Mouse (Mus musculus) left cerebral cortex, postnatal 25 days (tissue): ENCODE data around the gene Lsamp. TPM values are rescaled to one million over a fixed set of nuclear protein-coding genes. Genes with fewer than 3 reads are reported as not detected.
A peak's percentile ranks its signal among the peaks of the same experiment; 100 is the strongest.

Source experiments
- DNase-seq, 2 experiments: peaks; one replicate each; pipeline ENCODE4 v3.0.0; 2022; ENCODE audit warnings: low spot score in 2 of 2, mixed read lengths in 1 of 2
- intact Hi-C: fragments of 180-260 bp; cut with DNase I; formaldehyde crosslinking; loops from one replicate; pipeline ENCODE4 v1.15.1; 2025
- total RNA-seq, 2 experiments: library from RNA; stranded (reverse); gene quantifications; 2 replicates each; pipeline ENCODE4 v1.2.3; 2021

Gene Lsamp
- total RNA-seq, 2 experiments from 2014 or later, result 232 to 262 TPM

- DNase-seq, result no peak
- intact Hi-C loops, result no loop called here
Measured at GRCm38 (mm10) chr16:41383702-41384101, 1399.5 kb downstream of the Lsamp start.

- DNase-seq, result no peak
- intact Hi-C loops, result no loop called here
Measured at GRCm38 (mm10) chr16:41384288-41384687, 1400.1 kb downstream of the Lsamp start.

GRCm38 (mm10) chr16:41408850-41409249 lies 1424.7 kb downstream of the Lsamp start:
- DNase-seq, result no peak
- intact Hi-C loops, result no loop called here

GRCm38 (mm10) chr16:41410671-41411070 lies 1426.5 kb downstream of the Lsamp start:
- intact Hi-C loops, result no loop called here
- DNase-seq, result no peak

- intact Hi-C loops, result no loop called here
- DNase-seq, result peak in 1 of 2 experiments; percentile 54
Measured at GRCm38 (mm10) chr16:41417363-41417762, 1433.2 kb downstream of the Lsamp start.

- DNase-seq, result no peak
- intact Hi-C loops, result no loop called here
Measured at GRCm38 (mm10) chr16:41467391-41467790, 1483.2 kb downstream of the Lsamp start.

GRCm38 (mm10) chr16:41478694-41479093 lies 1494.5 kb downstream of the Lsamp start:
- no peak for DNase-seq
- intact Hi-C loops, result no loop called here

- no peak for DNase-seq
Measured at GRCm38 (mm10) chr16:41481832-41482231, 1497.7 kb downstream of the Lsamp start.

GRCm38 (mm10) chr16:41510915-41511552 lies 1526.9 kb downstream of the Lsamp start:
- DNase-seq, result no peak
- intact Hi-C loops, result loop anchor here (10.0 kb wide), 1 partner anchor 256 kb away; no protein-coding TSS in a partner anchor

More at GRCm38 (mm10) chr16:41481832-41482231, 1497.7 kb downstream of the Lsamp start:
- intact Hi-C loops, result no loop called here

GRCm38 (mm10) chr16:41521566-41521965 lies 1537.4 kb downstream of the Lsamp start:
- DNase-seq, result no peak
- intact Hi-C loops, result no loop called here

GRCm38 (mm10) chr16:41524266-41524665 lies 1540.1 kb downstream of the Lsamp start:
- intact Hi-C loops, result no loop called here
- DNase-seq, result peak in 1 of 2 experiments; percentile 50

GRCm38 (mm10) chr16:41532661-41533551 lies 1548.7 kb downstream of the Lsamp start:
- intact Hi-C loops, result loop anchor here (5.0 to 10.0 kb wide), 4 partner anchors 142 to 402 kb away; no protein-coding TSS in a partner anchor
- DNase-seq, result peak; percentile 72 to 87

- DNase-seq, result peak in 1 of 2 experiments; percentile 42
Measured at GRCm38 (mm10) chr16:41533686-41534085, 1549.5 kb downstream of the Lsamp start.

GRCm38 (mm10) chr16:41535806-41536205 lies 1551.6 kb downstream of the Lsamp start:
- peak in 1 of 2 experiments; percentile 52 for DNase-seq
- intact Hi-C loops, result loop anchor here (10.0 kb wide), 3 partner anchors 139 to 399 kb away; no protein-coding TSS in a partner anchor

More at GRCm38 (mm10) chr16:41533686-41534085, 1549.5 kb downstream of the Lsamp start:
- intact Hi-C loops, result loop anchor here (5.0 to 10.0 kb wide), 4 partner anchors 141 to 401 kb away; no protein-coding TSS in a partner anchor

GRCm38 (mm10) chr16:41542641-41543040 lies 1558.5 kb downstream of the Lsamp start:
- no peak for DNase-seq
- intact Hi-C loops, result no loop called here

- DNase-seq, result no peak
- intact Hi-C loops, result no loop called here
Measured at GRCm38 (mm10) chr16:41551164-41551563, 1567.0 kb downstream of the Lsamp start.

- DNase-seq, result peak; percentile 27 to 64
- intact Hi-C loops, result no loop called here
Measured at GRCm38 (mm10) chr16:41551851-41552262, 1567.7 kb downstream of the Lsamp start.

GRCm38 (mm10) chr16:41557104-41557503 lies 1572.9 kb downstream of the Lsamp start:
- DNase-seq, result no peak
- intact Hi-C loops, result no loop called here

- DNase-seq, result no peak
- intact Hi-C loops, result no loop called here
Measured at GRCm38 (mm10) chr16:41565233-41565632, 1581.1 kb downstream of the Lsamp start.

- peak in 1 of 2 experiments; percentile 18 for DNase-seq
- intact Hi-C loops, result no loop called here
Measured at GRCm38 (mm10) chr16:41588675-41589301, 1604.6 kb downstream of the Lsamp start.
